Mouse (Mus musculus) lung, postnatal 14 days (tissue): ENCODE data around the gene Sdc4.

ENCODE experiments used
- DNase-seq: peaks from one replicate; pipeline ENCODE4 v3.0.0; 2021

The Sdc4 gene

GRCm38 (mm10) chr2:164448921-164449320, 5.2 kb upstream of the Sdc4 start:
- DNase-seq, result no peak

- DNase-seq, result no peak
These were observed 4.5 kb upstream of the Sdc4 start for GRCm38 (mm10) chr2:164448140-164448539.

GRCm38 (mm10) chr2:164446086-164446469, 2.4 kb upstream of the Sdc4 start:
- no peak for DNase-seq

GRCm38 (mm10) chr2:164445399-164446085, 1.9 kb upstream of the Sdc4 start:
- no peak for DNase-seq

GRCm38 (mm10) chr2:164444701-164445100, 1.0 kb upstream of the Sdc4 start:
- DNase-seq, result no peak

GRCm38 (mm10) chr2:164443051-164443437, 643 bp downstream of the Sdc4 start:
- DNase-seq, result peak; percentile 91

GRCm38 (mm10) chr2:164442315-164443050, 1.2 kb downstream of the Sdc4 start:
- peak; percentile 63 for DNase-seq

- no peak for DNase-seq
These were observed 2.0 kb downstream of the Sdc4 start for GRCm38 (mm10) chr2:164441731-164442130.

GRCm38 (mm10) chr2:164441155-164441554, 2.5 kb downstream of the Sdc4 start:
- no peak for DNase-seq

GRCm38 (mm10) chr2:164440314-164440713, 3.4 kb downstream of the Sdc4 start:
- peak; percentile 72 for DNase-seq

GRCm38 (mm10) chr2:164439001-164439421, 4.7 kb downstream of the Sdc4 start:
- DNase-seq, result no peak

- no peak for DNase-seq
These were observed 5.4 kb downstream of the Sdc4 start for GRCm38 (mm10) chr2:164438257-164438656.

GRCm38 (mm10) chr2:164437710-164438109, 6.0 kb downstream of the Sdc4 start:
- no peak for DNase-seq

- DNase-seq, result no peak
These were observed 6.7 kb downstream of the Sdc4 start for GRCm38 (mm10) chr2:164436961-164437360.

- DNase-seq, result no peak
These were observed 7.3 kb downstream of the Sdc4 start for GRCm38 (mm10) chr2:164436215-164436913.

GRCm38 (mm10) chr2:164435216-164436090, 8.2 kb downstream of the Sdc4 start:
- no peak for DNase-seq

GRCm38 (mm10) chr2:164434681-164435080, 9.0 kb downstream of the Sdc4 start:
- DNase-seq, result no peak

GRCm38 (mm10) chr2:164433278-164433895, 10.3 kb downstream of the Sdc4 start:
- no peak for DNase-seq

GRCm38 (mm10) chr2:164432541-164433191, 11.0 kb downstream of the Sdc4 start:
- DNase-seq, result no peak

- DNase-seq, result peak; percentile 58
These were observed 11.8 kb downstream of the Sdc4 start for GRCm38 (mm10) chr2:164431676-164432465.

GRCm38 (mm10) chr2:164430697-164431096, 13.0 kb downstream of the Sdc4 start:
- no peak for DNase-seq
